Mouse (Mus musculus) bone marrow, adult 2 months (tissue): ENCODE measurements around the gene Psmb5.

Source experiments
- CTCF ChIP-seq: fragments of 200-500 bp; IDR thresholded peaks from 2 replicates; pipeline ENCODE4 v1.5.1; 2011; ENCODE audit warnings: low read length, control low read depth; ENCODE audit not compliant: control insufficient read depth, insufficient read depth
- POLR2A ChIP-seq: fragments of 200-500 bp; IDR thresholded peaks from 2 replicates; pipeline ENCODE4 v1.6.1; 2011; ENCODE audit warnings: low read depth, mild to moderate bottlenecking, control low read depth, low read length, borderline replicate concordance; ENCODE audit not compliant: control insufficient read depth

GRCm38 (mm10) chr14:54650621-54651454 lies 33.0 kb upstream of the Psmb5 start:
- peak; percentile 93 for TF ChIP-seq CTCF
- TF ChIP-seq POLR2A = no peak
